Mouse (Mus musculus): Measurements from ENCODE around the gene Xylt2. TPM values are rescaled to one million over a fixed set of nuclear protein-coding genes. Genes with fewer than 3 reads are reported as not detected.

Xylt2 gene
- polyA plus RNA-seq (2015; fragmentation: Illumina TruSeq; extraction: RNeasy Lipid Tissue Mini Kit (QIAGEN cat#74804); ENCODE audit: low read depth, low replicate concordance): 23.4 TPM

GRCm38 (mm10) chr11:94676754-94677606, at the start of gene Xylt2:
Xylt2 (minus strand) TSS chr11:94677515.

GRCm38 (mm10) chr11:94704472-94704871, 27.2 kb upstream of the Xylt2 start, which contains the start of gene Gm11541:
Gm11541 (minus strand) TSS chr11:94704499.

GRCm38 (mm10) chr11:94653663-94654436, 23.5 kb downstream of the Xylt2 start, which contains the start of the genes Mrpl27 and Eme1:
Mrpl27 (plus strand) TSS chr11:94653767.
Eme1 (minus strand) TSS chr11:94653964.

GRCm38 (mm10) chr11:94629199-94629883, 48.0 kb downstream of the Xylt2 start, which contains the start of gene Lrrc59:
Lrrc59 (plus strand) TSS chr11:94629767.

Other genes starting within 250 kb of the Xylt2 start
- 56.4 TPM for gene Cacna1g, start 203.3 kb downstream of the Xylt2 start, polyA plus RNA-seq (2015; fragmentation: Illumina TruSeq; extraction: RNeasy Lipid Tissue Mini Kit (QIAGEN cat#74804); ENCODE audit: low read depth, low replicate concordance)
- 0.58 TPM for gene Spata20, start 191.3 kb downstream of the Xylt2 start, polyA plus RNA-seq (2015; fragmentation: Illumina TruSeq; extraction: RNeasy Lipid Tissue Mini Kit (QIAGEN cat#74804); ENCODE audit: low read depth, low replicate concordance)
- 3.0 TPM for gene Epn3, start 177.5 kb downstream of the Xylt2 start, polyA plus RNA-seq (2015; fragmentation: Illumina TruSeq; extraction: RNeasy Lipid Tissue Mini Kit (QIAGEN cat#74804); ENCODE audit: low read depth, low replicate concordance)
- 3.5 TPM for gene Mycbpap, start 155.8 kb downstream of the Xylt2 start, polyA plus RNA-seq (2015; fragmentation: Illumina TruSeq; extraction: RNeasy Lipid Tissue Mini Kit (QIAGEN cat#74804); ENCODE audit: low read depth, low replicate concordance)
- 8.6 TPM for gene Rsad1, start 128.3 kb downstream of the Xylt2 start, polyA plus RNA-seq (2015; fragmentation: Illumina TruSeq; extraction: RNeasy Lipid Tissue Mini Kit (QIAGEN cat#74804); ENCODE audit: low read depth, low replicate concordance)
- gene Chad, start 112.5 kb downstream of the Xylt2 start, polyA plus RNA-seq (2015; fragmentation: Illumina TruSeq; extraction: RNeasy Lipid Tissue Mini Kit (QIAGEN cat#74804); ENCODE audit: low read depth, low replicate concordance): not detected
- 10.9 TPM for gene Acsf2, start 75.6 kb downstream of the Xylt2 start, polyA plus RNA-seq (2015; fragmentation: Illumina TruSeq; extraction: RNeasy Lipid Tissue Mini Kit (QIAGEN cat#74804); ENCODE audit: low read depth, low replicate concordance)
- 93.8 TPM for gene Lrrc59, start 47.7 kb downstream of the Xylt2 start, polyA plus RNA-seq (2015; fragmentation: Illumina TruSeq; extraction: RNeasy Lipid Tissue Mini Kit (QIAGEN cat#74804); ENCODE audit: low read depth, low replicate concordance)
- 136 TPM for gene Mrpl27, start 23.7 kb downstream of the Xylt2 start, polyA plus RNA-seq (2015; fragmentation: Illumina TruSeq; extraction: RNeasy Lipid Tissue Mini Kit (QIAGEN cat#74804); ENCODE audit: low read depth, low replicate concordance)
- gene Eme1, start 23.6 kb downstream of the Xylt2 start, polyA plus RNA-seq (2015; fragmentation: Illumina TruSeq; extraction: RNeasy Lipid Tissue Mini Kit (QIAGEN cat#74804); ENCODE audit: low read depth, low replicate concordance): not detected
- not detected for gene Gm11541, start 27.0 kb upstream of the Xylt2 start, polyA plus RNA-seq (2015; fragmentation: Illumina TruSeq; extraction: RNeasy Lipid Tissue Mini Kit (QIAGEN cat#74804); ENCODE audit: low read depth, low replicate concordance)
- not detected for gene Cdc34b, start 64.3 kb upstream of the Xylt2 start, polyA plus RNA-seq (2015; fragmentation: Illumina TruSeq; extraction: RNeasy Lipid Tissue Mini Kit (QIAGEN cat#74804); ENCODE audit: low read depth, low replicate concordance)
- gene Tmem92, start 105.2 kb upstream of the Xylt2 start, polyA plus RNA-seq (2015; fragmentation: Illumina TruSeq; extraction: RNeasy Lipid Tissue Mini Kit (QIAGEN cat#74804); ENCODE audit: low read depth, low replicate concordance): not detected